Mouse (Mus musculus) thymus, adult 2 months (tissue): ENCODE results near the gene Gcsh. TPM values are rescaled to one million over a fixed set of nuclear protein-coding genes. Genes with fewer than 3 reads are reported as not detected.
A peak's percentile ranks its signal among the peaks of the same experiment; 100 is the strongest.

Experiments
- DNase-seq: peaks from one replicate; pipeline ENCODE4 v3.0.0; 2021
- H3K27ac ChIP-seq: fragments of 200-500 bp; 2 replicates; pipeline ENCODE4 v1.5.1; 2012; ENCODE audit warnings: low read length, control low read depth; ENCODE audit not compliant: control insufficient read depth, insufficient read depth
- H3K27me3 ChIP-seq: fragments of 200-500 bp; 2 replicates; pipeline ENCODE4 v1.6.1; 2012; ENCODE audit warnings: mild to moderate bottlenecking, low read length, moderate library complexity, mixed read lengths; ENCODE audit not compliant: control insufficient read depth, insufficient read depth
- H3K36me3 ChIP-seq: fragments of 200-500 bp; 2 replicates; pipeline ENCODE4 v1.6.1; 2012; ENCODE audit warnings: mild to moderate bottlenecking, low read length, moderate library complexity; ENCODE audit not compliant: control insufficient read depth, insufficient read depth
- H3K4me1 ChIP-seq: fragments of 200-500 bp; replicated peaks from 2 replicates; pipeline ENCODE4 v1.6.1; 2012; ENCODE audit warnings: low read length; ENCODE audit not compliant: control insufficient read depth, insufficient read depth
- H3K4me3 ChIP-seq: fragments of 200-500 bp; 2 replicates; pipeline ENCODE4 v1.5.1; 2012; ENCODE audit warnings: mild to moderate bottlenecking, low read length, control low read depth, moderate library complexity; ENCODE audit not compliant: control insufficient read depth, insufficient read depth
- CTCF ChIP-seq: fragments of 200-500 bp; IDR thresholded peaks from 2 replicates; pipeline ENCODE4 v1.5.1; 2012; ENCODE audit warnings: mild to moderate bottlenecking, control low read depth, low read length, moderate library complexity, borderline replicate concordance; ENCODE audit not compliant: control insufficient read depth, poor library complexity, insufficient read depth; ENCODE audit errors: extremely low read depth
- POLR2A ChIP-seq: fragments of 200-500 bp; IDR thresholded peaks from 2 replicates; pipeline ENCODE4 v1.6.1; 2012; ENCODE audit warnings: mild to moderate bottlenecking, low read length, control low read depth, moderate library complexity; ENCODE audit not compliant: control insufficient read depth, poor library complexity, insufficient read depth; ENCODE audit errors: extremely low read depth
- WGBS: fragments of 180-500 bp; shearing (Covaris S2); methylation state at CpG from one replicate; pipeline ENCODE4 v1.1.7; 2018; 5-methylcytosine and 5-hydroxymethylcytosine counted together
- polyA plus RNA-seq: library from polyadenylated mRNA; depleted of rRNA; stranded (reverse); fragments of >200 nt; gene quantifications from 2 replicates; pipeline ENCODE4 v1.2.3, GENCODE M21; 2012; rRNA removed

Gcsh gene
- polyA plus RNA-seq, result 14.7 and 16.0 TPM in 2 replicates

DNA sequence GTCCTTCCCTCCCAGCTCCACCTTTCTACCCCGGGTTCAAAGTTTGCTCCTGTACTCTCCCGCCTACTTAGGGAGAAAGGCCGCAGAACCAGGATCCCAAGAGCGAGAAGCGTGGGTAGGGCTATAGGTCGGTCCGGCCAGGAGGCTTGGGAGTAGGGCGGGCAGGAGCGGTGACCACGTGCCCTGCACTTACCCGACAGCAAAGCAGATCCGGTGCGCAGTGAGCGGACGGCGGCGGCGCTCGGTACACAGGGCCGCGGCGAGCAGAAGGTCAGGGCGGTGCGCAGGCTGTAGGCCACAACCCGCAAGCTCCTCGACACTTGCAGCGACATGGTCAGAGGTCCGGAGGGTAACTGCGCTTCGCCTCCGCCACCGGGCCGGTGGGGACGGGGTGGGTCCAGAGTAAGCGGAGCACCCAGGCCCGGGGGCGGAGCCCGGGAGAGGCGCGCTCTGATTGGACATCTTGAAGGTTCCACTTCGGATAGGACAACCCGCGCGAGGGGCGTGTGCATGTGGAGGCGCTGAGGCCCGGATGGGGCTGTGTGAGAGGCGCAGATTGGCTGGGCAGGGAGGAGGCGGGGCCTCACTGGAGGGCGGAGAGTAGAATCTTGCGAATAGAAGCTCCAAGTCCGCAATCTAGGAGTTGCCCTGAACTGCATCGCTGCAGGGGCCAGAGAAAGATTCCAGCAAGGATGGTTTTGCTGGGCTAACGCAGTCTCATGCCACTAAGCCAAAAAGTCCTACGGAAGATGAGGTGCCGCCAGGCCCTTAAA is at the start of gene Gcsh:
TSS of gene Gcsh (minus strand) at position 443 of the 773 bp plus-strand sequence.
- no peaks in the 10 kb centered on the region for H3K27me3 ChIP-seq
- WGBS, result under 1% methylated on average over 56 of the region's 56 CpGs
- no peak within 1 kb of the TSS for H3K27ac ChIP-seq
- DNase-seq, result peak; percentile 98
- no peaks in the 10 kb centered on the region for H3K36me3 ChIP-seq
- peaks cover 11% of the 10 kb centered on the region for H3K4me1 ChIP-seq
- peak; percentile 45; the same call in 1 of the 2 replicates for TF ChIP-seq POLR2A
- no peak for TF ChIP-seq CTCF
- H3K4me3 ChIP-seq, result peak within 1 kb of the TSS; percentile 84

- Histone ChIP-seq H3K4me3 (no peak overlapping the region), H3K36me3 (no peaks in the 10 kb centered on the region), H3K4me1 (no peaks in the 10 kb centered on the region), H3K27me3 (no peaks in the 10 kb centered on the region), H3K27ac (no peak overlapping the region)
- DNase-seq, result no peak
- 96% methylated on average over 7 of the region's 7 CpGs for WGBS
- TF ChIP-seq POLR2A (no peak), CTCF (no peak)
These were observed 46.5 kb upstream of the Gcsh start for GRCm38 (mm10) chr8:117039843-117040242.

DNA sequence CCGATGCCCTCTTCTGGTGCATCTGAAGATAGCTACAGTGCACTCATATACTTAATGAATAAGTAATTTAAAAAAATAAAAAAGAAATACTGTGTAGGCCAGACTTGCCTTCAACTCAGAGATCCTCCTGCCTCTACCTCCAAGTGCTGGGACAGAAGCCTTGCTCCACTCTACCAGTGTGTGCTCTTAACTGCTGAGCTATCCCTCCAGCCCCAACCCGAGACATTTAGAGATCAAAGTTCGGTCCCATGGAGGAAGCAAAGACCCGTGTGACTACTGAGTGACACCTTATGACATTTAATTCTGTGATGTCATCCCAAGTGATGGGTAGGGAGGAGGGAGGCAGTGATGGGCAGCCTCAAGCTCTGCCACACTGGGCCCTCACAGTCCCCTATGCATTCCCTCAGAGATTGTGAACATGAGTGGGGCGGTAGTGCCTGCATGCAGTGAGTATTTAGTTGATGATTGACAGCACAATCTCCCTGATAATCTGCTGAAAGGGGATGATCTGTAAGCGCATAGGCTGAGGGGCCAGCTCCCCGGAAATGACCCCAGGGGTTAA is 44.1 kb upstream of the Gcsh start:
- Histone ChIP-seq H3K4me3 (no peak overlapping the region), H3K27me3 (no peaks in the 10 kb centered on the region), H3K27ac (no peak overlapping the region), H3K4me1 (peaks cover 4% of the 10 kb centered on the region), H3K36me3 (no peaks in the 10 kb centered on the region)
- WGBS, result 95% methylated on average over 7 of the region's 7 CpGs
- no peak for DNase-seq
- no peak for TF ChIP-seq CTCF
- TF ChIP-seq POLR2A, result no peak

DNA sequence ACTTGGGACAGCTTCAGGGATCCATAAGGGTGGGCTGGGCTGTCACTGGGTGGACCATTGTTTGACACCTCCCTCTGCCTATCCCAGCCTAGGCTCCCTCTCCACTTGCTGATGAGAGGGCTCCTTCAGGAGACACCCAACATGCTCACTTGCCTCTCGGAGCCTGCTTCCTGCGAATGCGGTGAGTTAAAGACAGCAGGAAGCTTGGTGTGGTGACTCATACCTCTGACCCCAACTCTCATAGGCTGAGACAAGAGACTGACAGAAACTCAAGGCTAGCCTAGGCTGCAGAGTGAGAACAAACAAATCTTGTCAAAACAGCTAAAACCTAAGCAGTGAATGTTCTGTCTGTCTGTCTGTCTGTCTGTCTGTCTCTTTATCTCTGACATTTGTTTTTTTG is 40.1 kb upstream of the Gcsh start:
- 11% methylated on average over 3 of the region's 3 CpGs for WGBS
- Histone ChIP-seq H3K4me1 (peaks cover 4% of the 10 kb centered on the region), H3K36me3 (no peaks in the 10 kb centered on the region), H3K27me3 (no peaks in the 10 kb centered on the region), H3K27ac (no peak overlapping the region), H3K4me3 (no peak overlapping the region)
- TF ChIP-seq POLR2A (no peak), CTCF (no peak)
- peak; percentile 13 for DNase-seq

- Histone ChIP-seq H3K4me1 (peaks cover 4% of the 10 kb centered on the region), H3K4me3 (no peak overlapping the region), H3K27me3 (no peaks in the 10 kb centered on the region), H3K27ac (no peak overlapping the region), H3K36me3 (no peaks in the 10 kb centered on the region)
- TF ChIP-seq CTCF, result no peak
- TF ChIP-seq POLR2A, result no peak
- 49% methylated on average over 8 of the region's 8 CpGs for WGBS
- DNase-seq, result no peak
These were observed 39.3 kb upstream of the Gcsh start for GRCm38 (mm10) chr8:117032609-117033008.

GRCm38 (mm10) chr8:117031476-117031875 is 38.1 kb upstream of the Gcsh start:
- no peak for DNase-seq
- Histone ChIP-seq H3K4me1 (peaks cover 4% of the 10 kb centered on the region), H3K4me3 (no peak overlapping the region), H3K27me3 (no peaks in the 10 kb centered on the region), H3K36me3 (no peaks in the 10 kb centered on the region), H3K27ac (no peak overlapping the region)
- WGBS, result 90% methylated on average over 6 of the region's 6 CpGs
- TF ChIP-seq POLR2A, result no peak
- TF ChIP-seq CTCF, result no peak

DNA sequence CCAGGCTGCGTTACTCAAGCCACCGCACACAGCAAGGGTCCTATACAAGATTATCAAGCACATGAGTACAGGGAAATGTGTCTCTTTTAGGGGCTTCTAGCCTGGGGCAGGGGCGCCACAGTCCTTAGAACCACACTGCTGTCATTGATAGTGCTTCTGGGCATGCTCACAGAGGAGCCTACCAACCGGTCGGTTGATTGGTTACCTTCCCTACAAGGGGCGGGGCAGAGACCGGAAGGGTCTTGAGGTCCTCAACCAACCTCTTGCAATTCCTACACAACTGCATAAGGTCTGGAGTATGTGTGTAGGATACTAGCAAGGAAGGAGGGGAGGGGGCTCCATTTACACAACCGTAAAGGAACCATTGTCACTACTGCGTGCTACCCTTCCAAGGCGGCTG is 35.3 kb upstream of the Gcsh start:
- H3K36me3 ChIP-seq, result no peaks in the 10 kb centered on the region
- 96% methylated on average over 10 of the region's 10 CpGs for WGBS

More for the DNA sequence above, 35.3 kb upstream of the Gcsh start:
- no peaks in the 10 kb centered on the region for H3K27me3 ChIP-seq
- DNase-seq, result no peak
- peaks cover 4% of the 10 kb centered on the region for H3K4me1 ChIP-seq
- no peak for TF ChIP-seq POLR2A
- no peak for TF ChIP-seq CTCF
- no peak overlapping the region for H3K4me3 ChIP-seq
- H3K27ac ChIP-seq, result no peak overlapping the region
